ENCODE assay signal across 9 mouse cellular contexts in the genomic region with DNA sequence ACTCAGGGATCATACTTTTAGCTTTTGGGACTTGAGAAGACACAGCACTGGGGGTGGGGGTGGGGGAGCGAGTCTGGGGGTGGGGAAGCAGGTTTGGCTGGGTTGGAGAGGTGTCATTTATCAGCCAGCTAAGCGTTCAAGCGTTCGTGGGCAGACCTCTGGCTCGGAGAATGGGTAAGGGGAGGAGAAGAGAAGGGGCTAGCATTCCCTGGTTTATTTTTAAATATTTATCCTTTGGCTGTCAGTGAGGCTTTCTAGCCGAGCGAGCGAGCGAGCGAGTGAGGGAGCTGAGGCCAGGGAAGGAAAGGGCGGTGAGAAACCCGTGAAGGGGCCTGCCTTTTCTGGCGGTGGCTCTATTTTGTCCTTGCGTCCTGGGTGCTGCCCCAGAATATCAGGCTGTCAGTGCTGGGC.
DNase-seq lines count a peak whose midpoint lies in the region; ATAC-seq and TF ChIP-seq lines count a peak whose summit lies in the region.
"Had no signal": no experiment of that assay in that cellular context is flagged by ENCODE, and none has a peak within 500 bp of the region (broad histone marks: within the 10 kb centered on the region; RNA-seq: fewer than 3 reads in every experiment).

No protein-coding gene starts in this region.

- H3K27me3 ChIP-seq in lung, postnatal 0 days (replicated peaks; ENCODE audit: insufficient read depth, low read length): no peaks in the 10 kb centered on the region
- H3K27me3 ChIP-seq in forebrain, postnatal 0 days (ENCODE audit: insufficient read depth, low read length): 0 out of 2 replicates have a peak, but pooled peaks cover 3% of the 10 kb centered on the region
- no peaks in the 10 kb centered on the region for H3K27me3 ChIP-seq in limb, embryonic 13.5 days
- H3K27me3 ChIP-seq in stomach, embryonic 15.5 days (replicated peaks): no peaks in the 10 kb centered on the region

- peak overlapping the region; percentile 34 for H3K27ac ChIP-seq in lung, postnatal 0 days (ENCODE audit: low read length)
- H3K27ac ChIP-seq in forebrain, postnatal 0 days (ENCODE audit: low read depth, low read length): peak overlapping the region; percentile 36; the same call in 1 of the 2 replicates
- peak overlapping the region; percentile 98 for H3K27ac ChIP-seq in limb, embryonic 13.5 days
- peak overlapping the region; percentile 87 for H3K27ac ChIP-seq in stomach, embryonic 15.5 days

- DNase-seq in lung, postnatal 0 days (ENCODE audit: low spot score): peak; percentile 50
- no peak for DNase-seq in lung, postnatal 14 days
- DNase-seq in forebrain, postnatal 0 days: no peak
- no peak for DNase-seq in Muller cell, postnatal 12 days (ENCODE audit: inconsistent ontology term)
- DNase-seq in ovary, postnatal 36 days (ENCODE audit: low spot score): no peak
- no peak for DNase-seq in spleen, postnatal 36 days (ENCODE audit: low spot score in 2 of 2)
- DNase-seq: right cerebral cortex, adult 18-20 months had no signal

- peaks cover 40% of the 10 kb centered on the region for H3K4me1 ChIP-seq in lung, postnatal 0 days (ENCODE audit: insufficient read depth, low read depth, low read length)
- no peaks in the 10 kb centered on the region for H3K4me1 ChIP-seq in forebrain, postnatal 0 days (ENCODE audit: insufficient read depth)
- H3K4me1 ChIP-seq in limb, embryonic 13.5 days: peaks cover 94% of the 10 kb centered on the region
- peaks cover 70% of the 10 kb centered on the region for H3K4me1 ChIP-seq in stomach, embryonic 15.5 days

- peak overlapping the region; percentile 37 for H3K4me2 ChIP-seq in lung, postnatal 0 days (replicated peaks; ENCODE audit: low read depth, low read length)
- H3K4me2 ChIP-seq in forebrain, postnatal 0 days (ENCODE audit: low read depth): peak overlapping the region; percentile 26
- peak overlapping the region; percentile 97 for H3K4me2 ChIP-seq in limb, embryonic 13.5 days (replicated peaks)
- H3K4me2 ChIP-seq in stomach, embryonic 15.5 days: peak overlapping the region; percentile 44

- 17% methylated on average over 14 of the region's 14 CpGs for WGBS in lung, postnatal 0 days
- WGBS in forebrain, postnatal 0 days: 29% methylated on average over 14 of the region's 14 CpGs
- 26% methylated on average over 14 of the region's 14 CpGs for WGBS in limb, embryonic 13.5 days
- WGBS in stomach, embryonic 15.5 days: 17% methylated on average over 14 of the region's 14 CpGs

- TF ChIP-seq EP300 in lung, postnatal 0 days (IDR thresholded peaks at IDR 0.05): no peak

- H3K36me3 ChIP-seq in lung, postnatal 0 days (ENCODE audit: insufficient read depth, low read length): no peaks in the 10 kb centered on the region
- H3K36me3 ChIP-seq in forebrain, postnatal 0 days (ENCODE audit: insufficient read depth): no peaks in the 10 kb centered on the region
- H3K36me3 ChIP-seq in limb, embryonic 13.5 days: no peaks in the 10 kb centered on the region
- no peaks in the 10 kb centered on the region for H3K36me3 ChIP-seq in stomach, embryonic 15.5 days

- no peaks in the 10 kb centered on the region for H3K9me3 ChIP-seq in lung, postnatal 0 days (ENCODE audit: low read length)
- H3K9me3 ChIP-seq in forebrain, postnatal 0 days (ENCODE audit: low read length): no peaks in the 10 kb centered on the region
- H3K9me3 ChIP-seq in limb, embryonic 13.5 days: no peaks in the 10 kb centered on the region
- no peaks in the 10 kb centered on the region for H3K9me3 ChIP-seq in stomach, embryonic 15.5 days

- TF ChIP-seq CTCF in lung, postnatal 0 days (IDR thresholded peaks at IDR 0.05): no peak
- no peak for TF ChIP-seq CTCF in forebrain, postnatal 0 days (IDR thresholded peaks at IDR 0.05; ENCODE audit: low read depth)

- 0 out of 2 replicates have a peak overlapping the region, but pooled peaks have one; percentile 13 for H3K9ac ChIP-seq in lung, postnatal 0 days (replicated peaks; ENCODE audit: low read depth)
- H3K9ac ChIP-seq in forebrain, postnatal 0 days: peak overlapping the region; percentile 31; the same call in 1 of the 2 replicates
- peak overlapping the region; percentile 98 for H3K9ac ChIP-seq in limb, embryonic 13.5 days
- H3K9ac ChIP-seq in stomach, embryonic 15.5 days: no peak overlapping the region

- H3K4me3 ChIP-seq in lung, postnatal 0 days (ENCODE audit: low read depth, low read length): no peak overlapping the region
- no peak overlapping the region for H3K4me3 ChIP-seq in forebrain, postnatal 0 days (ENCODE audit: low read depth, low read length)
- H3K4me3 ChIP-seq in limb, embryonic 13.5 days: peak overlapping the region; percentile 86
- H3K4me3 ChIP-seq in stomach, embryonic 15.5 days (replicated peaks): 0 out of 2 replicates have a peak overlapping the region, but pooled peaks have one; percentile 6

- no peak for ATAC-seq in lung, postnatal 0 days
- no peak for ATAC-seq in forebrain, postnatal 0 days
- no peak for ATAC-seq in limb, embryonic 13.5 days (ENCODE audit: low FRiP score, low read depth)
- no peak for ATAC-seq in stomach, embryonic 15.5 days (ENCODE audit: insufficient read depth, low FRiP score, low read depth)

Comparison
In these comparisons a context has a peak if more than half of its experiments do, and no peak if none do; other contexts are left out.
1. H3K27ac ChIP-seq: peak in every context shown above with its lines; median percentile 98 in limb, embryonic 13.5 days; 87 in stomach, embryonic 15.5 days; 36 in forebrain, postnatal 0 days; 34 in lung, postnatal 0 days.
2. H3K4me2 ChIP-seq: peak in every context shown above with its lines; median percentile 97 in limb, embryonic 13.5 days; 44 in stomach, embryonic 15.5 days; 37 in lung, postnatal 0 days; 26 in forebrain, postnatal 0 days.
3. H3K4me3 ChIP-seq: peak in limb, embryonic 13.5 days (single experiment) and stomach, embryonic 15.5 days (single experiment); none in lung, postnatal 0 days (single experiment) and forebrain, postnatal 0 days (single experiment).